Mouse (Mus musculus): ENCODE data around the gene Snap23.

The Snap23 gene

DNA sequence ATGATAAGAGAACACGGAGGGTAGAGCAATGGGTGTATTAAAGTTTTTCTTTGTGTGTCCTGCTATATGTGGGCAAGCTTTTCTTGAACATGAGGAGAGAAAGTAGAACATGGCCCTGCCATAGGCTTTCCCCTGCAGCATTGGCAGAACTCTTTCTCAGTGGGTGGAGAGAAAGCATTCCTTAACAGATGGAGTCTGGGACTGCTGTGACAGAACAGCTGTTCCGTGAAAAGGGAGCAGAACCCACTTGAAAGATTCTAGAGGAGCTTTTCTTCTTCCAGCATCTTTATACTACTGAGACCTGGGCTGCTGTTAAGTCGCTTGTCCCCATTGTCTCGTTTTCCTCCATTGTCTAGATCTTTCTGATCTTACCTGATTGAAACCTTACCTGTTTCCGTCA is 22.3 kb downstream of the Snap23 start:
- no peak for DNase-seq

- DNase-seq: no peak
Measured at GRCm38 (mm10) chr2:120592227-120592626, 24.8 kb downstream of the Snap23 start.

DNA sequence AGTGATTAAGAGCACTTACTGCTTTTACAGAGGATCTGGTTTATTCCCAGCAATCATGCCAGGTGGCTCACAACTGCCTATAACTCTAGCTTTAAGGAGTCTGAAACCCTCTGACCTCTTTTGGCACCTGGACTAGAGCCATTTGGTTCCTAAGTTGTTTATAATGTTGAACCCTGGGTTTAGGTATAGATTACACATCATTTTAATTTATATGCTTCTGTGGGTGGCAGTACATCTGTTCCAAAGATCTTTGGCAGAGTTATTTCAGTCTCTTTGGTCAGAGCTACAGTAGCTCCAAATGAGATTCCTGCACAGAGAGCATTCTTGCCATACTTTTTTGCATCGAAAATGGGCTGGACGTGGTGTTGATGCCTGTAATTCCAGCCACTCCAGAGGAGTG is 30.3 kb downstream of the Snap23 start:
- no peak for DNase-seq

GRCm38 (mm10) chr2:120599506-120599905 is 32.0 kb downstream of the Snap23 start:
- DNase-seq: no peak

DNA sequence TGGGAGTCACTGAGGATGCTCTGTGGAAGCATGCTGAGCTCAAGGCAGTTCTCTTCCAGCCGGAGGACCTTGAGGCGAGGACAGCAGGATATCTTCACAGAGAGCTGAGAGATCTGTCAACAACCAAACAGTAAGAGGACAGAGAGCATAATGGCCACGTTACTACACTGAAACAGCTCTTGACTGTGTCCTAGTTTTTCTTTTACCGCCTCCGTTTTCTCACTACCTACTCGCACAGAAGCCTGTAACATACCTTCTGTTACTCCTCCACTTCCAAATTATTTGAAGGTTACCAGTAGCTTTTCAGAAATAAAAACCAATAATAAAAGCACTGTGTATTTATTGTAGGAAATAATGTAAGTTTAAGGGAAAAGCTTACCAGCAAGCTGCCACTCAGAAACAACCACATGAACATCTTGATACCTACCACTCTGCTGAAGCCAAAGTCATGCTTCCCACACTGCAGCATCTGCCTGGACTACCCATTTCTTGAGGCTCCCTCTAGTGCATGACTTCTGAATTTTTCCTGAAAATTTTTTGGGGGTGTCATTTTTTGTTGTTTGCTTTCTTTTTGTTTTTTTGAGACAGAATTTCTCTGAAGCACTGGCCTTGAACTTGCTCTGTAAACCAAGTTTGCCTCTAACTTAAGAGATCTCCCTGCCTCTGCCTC is 38.7 kb downstream of the Snap23 start:
- DNase-seq: no peak

DNA sequence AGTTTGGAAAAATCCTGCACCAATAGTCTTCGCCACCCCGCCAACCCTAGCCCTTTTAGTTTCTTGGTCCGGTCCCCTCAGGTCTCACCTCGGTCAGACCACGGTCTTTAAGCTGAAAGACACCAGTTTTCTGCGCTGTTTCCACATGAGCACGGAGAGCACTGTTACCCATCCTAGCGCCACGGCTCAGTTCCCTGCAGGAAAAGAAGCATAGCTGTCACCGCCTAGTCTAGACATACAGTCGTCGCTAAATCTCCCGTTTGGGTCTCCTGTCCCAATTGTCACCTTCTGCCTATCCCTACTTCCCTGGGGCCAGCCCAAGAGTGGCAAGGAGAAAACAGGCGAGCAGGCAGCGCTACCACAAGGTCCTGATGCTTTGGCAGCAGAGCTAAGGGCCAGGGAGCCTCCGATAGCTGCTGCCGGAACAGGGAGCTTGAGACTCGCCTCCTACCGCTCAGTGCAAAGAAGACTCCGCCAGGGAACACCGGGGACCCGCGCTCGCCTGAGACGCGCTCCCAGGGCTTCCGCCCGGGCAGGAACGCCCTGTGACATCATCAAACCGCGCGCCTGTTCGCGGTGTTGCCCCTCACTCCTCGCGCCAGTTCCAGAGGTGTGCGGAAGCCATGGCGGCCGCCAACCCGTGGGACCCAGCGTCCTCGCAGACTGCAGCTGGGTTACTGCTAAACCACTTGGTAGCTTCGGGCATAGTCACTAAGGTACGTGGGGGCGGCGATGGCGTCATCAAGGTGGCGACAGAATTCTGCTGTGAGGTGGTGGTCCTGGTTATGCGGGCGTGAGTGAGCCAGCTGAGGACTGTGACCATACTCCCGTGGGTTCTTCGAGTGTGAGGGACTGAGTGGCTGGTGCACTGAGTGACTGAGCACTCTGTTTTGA is 41.6 kb downstream of the Snap23 start, which contains the start of the genes Haus2 and Lrrc57:
TSS of gene Haus2 (plus strand) at position 554 of the 894 bp plus-strand sequence.
TSS of gene Lrrc57 (minus strand) at position 691 of the 894 bp plus-strand sequence.
- peak; percentile 88 to 92 for DNase-seq

DNA sequence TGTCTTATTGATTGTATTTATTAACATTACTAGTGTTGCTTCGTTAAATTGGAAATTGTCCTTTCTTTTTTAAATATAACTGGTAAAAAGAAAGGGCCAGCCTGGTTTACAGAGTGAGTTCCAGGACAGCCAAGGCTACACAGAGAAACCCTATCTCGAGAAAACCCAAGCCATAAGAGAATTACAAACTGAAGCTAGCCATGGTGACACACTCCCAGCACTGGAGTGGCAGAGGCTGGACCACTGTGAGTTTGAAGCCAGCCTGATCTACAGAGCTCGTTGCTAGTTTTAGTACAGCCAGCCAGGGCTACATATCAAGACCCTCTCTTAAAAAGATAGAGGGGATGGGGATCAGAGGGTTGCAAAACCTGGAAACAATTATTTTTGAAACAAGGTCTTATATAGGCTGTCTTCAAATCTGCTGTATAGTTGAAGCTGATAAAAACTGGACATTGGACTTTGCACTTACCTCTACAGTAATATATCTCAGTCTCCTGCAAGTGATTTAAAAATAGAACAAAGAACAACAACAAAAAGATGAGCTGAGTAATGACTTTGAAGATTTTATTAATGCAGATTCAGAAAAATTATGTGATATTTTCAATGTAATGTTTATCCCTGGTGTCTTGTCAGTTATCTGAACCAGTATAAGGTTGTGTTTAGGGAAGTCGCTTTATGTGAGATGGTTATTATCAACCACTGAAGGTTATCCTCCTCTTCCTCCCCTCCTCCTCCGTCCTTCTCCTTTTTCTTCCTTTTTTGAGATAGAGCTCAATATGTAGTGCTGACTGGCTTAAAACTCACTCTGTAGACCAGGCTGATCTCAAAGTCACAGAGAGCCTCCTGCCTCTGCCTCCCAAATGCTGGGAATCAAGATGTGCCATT is 49.0 kb downstream of the Snap23 start:
- no peak for DNase-seq

DNA sequence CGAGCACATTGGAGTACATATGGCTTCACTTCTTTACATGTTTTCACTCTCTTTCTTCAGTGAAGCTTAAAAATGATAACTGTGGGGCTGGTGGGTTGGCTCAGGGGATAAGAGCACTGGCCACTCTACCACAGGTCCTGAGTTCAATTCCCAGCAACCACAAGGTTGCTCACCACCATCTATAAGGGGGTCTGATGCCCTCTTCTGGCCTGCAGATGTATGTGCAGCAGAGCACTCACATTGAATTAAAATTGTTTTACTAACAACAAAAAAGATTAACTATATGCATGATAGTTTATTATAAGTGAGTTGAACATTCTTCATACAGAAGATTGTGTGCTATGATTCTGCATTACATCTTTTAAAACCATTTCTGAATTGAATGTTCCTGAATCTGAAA is 52.1 kb downstream of the Snap23 start:
- no peak for DNase-seq

DNA sequence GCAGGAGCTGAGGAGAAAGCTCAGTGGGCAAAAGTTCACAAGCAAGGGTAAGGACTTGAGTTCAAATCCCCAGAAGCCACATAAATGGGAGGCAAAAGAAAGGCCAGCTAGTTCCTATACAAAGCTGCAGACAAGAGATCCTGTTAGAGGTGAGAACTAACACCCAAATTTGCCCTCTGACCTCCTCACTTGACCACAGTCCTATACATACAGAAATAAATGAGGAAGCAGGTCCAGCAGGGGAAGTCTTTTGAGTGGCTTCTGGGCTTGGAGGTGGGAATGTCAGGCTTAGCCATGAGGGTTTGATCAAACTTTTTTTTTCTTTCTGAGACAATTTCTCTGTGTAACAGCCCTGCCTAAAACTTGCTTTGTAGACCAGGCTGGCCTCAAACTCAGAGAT is 55.4 kb downstream of the Snap23 start:
- DNase-seq: no peak

DNA sequence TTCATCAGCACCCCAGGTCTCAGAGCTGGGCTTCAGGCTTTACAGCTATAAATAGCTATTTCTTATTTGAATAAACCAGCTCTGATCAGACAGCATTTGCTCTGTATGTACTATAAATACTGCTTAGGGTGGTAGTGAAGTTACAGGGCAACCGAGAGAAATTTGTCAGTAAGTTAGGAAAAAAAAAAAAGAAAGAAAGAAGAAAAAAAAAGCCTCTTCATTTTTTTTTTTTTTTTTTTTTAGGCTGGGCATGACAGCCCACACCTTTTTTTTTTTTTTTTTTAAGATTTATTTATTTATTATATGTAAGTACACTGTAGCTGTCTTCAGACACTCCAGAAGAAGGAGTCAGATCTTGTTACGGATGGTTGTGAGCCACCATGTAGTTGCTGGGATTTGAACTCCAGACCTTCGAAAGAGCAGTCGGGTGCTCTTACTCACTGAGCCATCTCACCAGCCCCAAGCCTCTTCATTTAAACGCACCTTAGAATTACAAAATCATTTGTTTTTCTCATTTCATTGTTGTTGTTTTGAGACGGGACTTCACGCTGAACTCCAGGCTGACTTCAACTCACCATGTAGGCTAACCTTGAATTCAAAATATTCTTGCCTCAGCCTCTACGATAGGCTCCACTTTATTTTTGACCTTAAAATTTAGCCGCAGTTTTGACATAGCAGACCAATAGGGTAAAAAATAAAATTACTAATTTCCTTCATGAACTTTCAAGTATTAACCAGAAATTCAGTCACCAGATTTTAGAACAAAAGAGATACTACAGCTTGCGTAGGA is 60.8 kb downstream of the Snap23 start:
- no peak for DNase-seq

- peak; percentile 99 for DNase-seq
Measured at GRCm38 (mm10) chr2:120628886-120629735, 61.6 kb downstream of the Snap23 start, which contains the start of gene Stard9. Gene Stard9 (plus strand): TSS chr2:120629121.

GRCm38 (mm10) chr2:120630246-120630645 is 62.8 kb downstream of the Snap23 start:
- DNase-seq: no peak

DNA sequence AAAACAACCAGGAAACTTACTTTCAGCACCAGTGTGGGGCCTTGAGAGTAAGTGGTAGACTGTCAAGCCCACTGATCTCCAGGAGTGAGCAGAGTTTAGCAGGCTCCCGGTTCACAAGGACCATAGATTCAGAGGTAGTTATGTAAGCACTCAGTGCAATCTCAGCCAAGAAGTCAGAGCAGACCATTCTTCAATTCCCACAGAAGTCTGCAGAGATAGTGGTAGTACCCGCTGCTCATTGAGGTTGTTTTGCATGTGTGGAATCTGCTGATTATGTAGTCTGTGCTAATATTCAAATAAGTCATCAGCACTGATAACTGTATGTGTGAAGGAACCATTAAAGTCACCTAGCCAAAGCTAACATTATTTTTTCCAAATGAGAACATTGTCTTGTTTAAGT is 63.2 kb downstream of the Snap23 start:
- no peak for DNase-seq

- DNase-seq: no peak
Measured at GRCm38 (mm10) chr2:120631521-120631920, 64.0 kb downstream of the Snap23 start.

DNA sequence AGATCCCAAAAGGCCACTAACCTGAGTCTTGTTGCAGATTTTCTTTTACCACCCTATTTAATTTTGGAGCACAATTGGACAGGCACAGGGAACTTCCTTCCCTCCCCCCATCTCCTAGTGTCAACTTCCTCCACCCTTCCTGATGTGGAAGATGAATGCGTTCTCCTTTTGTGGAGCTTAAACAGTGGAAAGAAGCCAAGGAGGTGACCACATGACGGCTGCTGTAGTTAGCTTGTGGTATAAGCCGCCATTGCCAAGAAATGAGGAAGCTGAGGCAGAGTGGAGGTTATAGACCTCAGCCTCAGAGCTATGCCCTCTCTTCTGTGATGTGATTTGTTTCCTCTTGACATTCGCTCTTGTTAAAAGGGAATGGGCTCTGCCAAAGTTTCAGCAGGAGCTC is 64.5 kb downstream of the Snap23 start:
- DNase-seq: peak; percentile 67 to 79

DNA sequence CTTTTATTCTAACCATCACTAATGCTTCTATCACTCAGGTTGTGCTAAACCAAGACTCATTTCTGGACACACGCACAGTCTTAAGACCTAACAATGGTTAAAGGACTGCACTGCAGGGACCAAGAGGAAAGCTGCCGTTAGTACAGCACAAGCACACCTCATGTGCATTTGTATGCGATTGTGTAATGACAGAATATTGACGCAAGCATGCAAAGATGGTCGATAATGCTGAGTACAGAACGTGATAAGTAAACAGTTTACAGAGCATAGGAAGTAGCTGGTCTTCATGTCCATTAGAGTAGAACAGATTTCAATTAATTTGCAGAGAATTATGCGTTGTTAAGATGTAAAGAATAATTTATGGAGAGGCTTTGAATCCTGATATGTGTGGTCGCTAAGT is 73.4 kb downstream of the Snap23 start:
- DNase-seq: no peak

- DNase-seq: peak; percentile 29 to 60
Measured at GRCm38 (mm10) chr2:120643836-120644235, 76.4 kb downstream of the Snap23 start.

GRCm38 (mm10) chr2:120646777-120647176 is 79.3 kb downstream of the Snap23 start:
- peak; percentile 45 to 65 for DNase-seq

Measured in lung, adult 18-20 months (tissue).